Mouse (Mus musculus) frontal cortex, adult (tissue): Measurements from ENCODE around the gene Tmem198b.
"Not testable (repeated sequence)": the region's sequence is repeated elsewhere in the genome, so short reads cannot be mapped to it uniquely, and the experiment has no call there.

Experiments
- ATAC-seq: cut with Nextera tagmentation; 2 replicates; pipeline ENCODE4 v1.9.2; 2017; ENCODE audit warnings: mild to moderate bottlenecking, moderate library complexity, mixed read lengths; ENCODE audit not compliant: low TSS enrichment

Gene Tmem198b

GRCm38 (mm10) chr10:128804271-128805091 lies at the start of gene Tmem198b:
Gene Tmem198b (minus strand): TSS chr10:128804370.
- ATAC-seq: peak; percentile 46

- ATAC-seq: no peak
Measured at GRCm38 (mm10) chr10:128850339-128850738, 46.2 kb upstream of the Tmem198b start.

- ATAC-seq: no peak
Measured at GRCm38 (mm10) chr10:128848426-128848825, 44.3 kb upstream of the Tmem198b start.

- no peak for ATAC-seq
Measured at GRCm38 (mm10) chr10:128846664-128847063, 42.5 kb upstream of the Tmem198b start.

- no peak; the same call in 1 of the 2 replicates for ATAC-seq
Measured at GRCm38 (mm10) chr10:128845516-128845915, 41.3 kb upstream of the Tmem198b start.

- no peak for ATAC-seq
Measured at GRCm38 (mm10) chr10:128843260-128843659, 39.1 kb upstream of the Tmem198b start.

- no peak for ATAC-seq
Measured at GRCm38 (mm10) chr10:128840612-128841011, 36.4 kb upstream of the Tmem198b start.

- no peak for ATAC-seq
Measured at GRCm38 (mm10) chr10:128839434-128839833, 35.3 kb upstream of the Tmem198b start.

- no peak for ATAC-seq
Measured at GRCm38 (mm10) chr10:128837400-128837799, 33.2 kb upstream of the Tmem198b start.

- no peak for ATAC-seq
Measured at GRCm38 (mm10) chr10:128823821-128824220, 19.7 kb upstream of the Tmem198b start.

GRCm38 (mm10) chr10:128823087-128823486 lies 18.9 kb upstream of the Tmem198b start:
- not testable (repeated sequence) for ATAC-seq

- no peak for ATAC-seq
Measured at GRCm38 (mm10) chr10:128822135-128822534, 18.0 kb upstream of the Tmem198b start.

GRCm38 (mm10) chr10:128821358-128822056 lies 17.3 kb upstream of the Tmem198b start, which contains the start of gene Ormdl2:
Gene Ormdl2 (minus strand): TSS chr10:128821645.
- peak; percentile 99 for ATAC-seq

GRCm38 (mm10) chr10:128820217-128820616 lies 16.0 kb upstream of the Tmem198b start:
- ATAC-seq: no peak

- no peak for ATAC-seq
Measured at GRCm38 (mm10) chr10:128817033-128817432, 12.9 kb upstream of the Tmem198b start, which contains the start of gene Sarnp. Gene Sarnp (plus strand): TSS chr10:128817333.

GRCm38 (mm10) chr10:128807018-128807417 lies 2.8 kb upstream of the Tmem198b start:
- no peak for ATAC-seq

- ATAC-seq: no peak
Measured at GRCm38 (mm10) chr10:128806086-128806485, 1.9 kb upstream of the Tmem198b start.

- ATAC-seq: peak; percentile 80
Measured at GRCm38 (mm10) chr10:128805092-128806000, 1.2 kb upstream of the Tmem198b start.

GRCm38 (mm10) chr10:128803771-128804270 lies 349 bp downstream of the Tmem198b start, which contains the start of gene Dnajc14:
Gene Dnajc14 (plus strand): TSS chr10:128804062.
- peak; percentile 48 for ATAC-seq

GRCm38 (mm10) chr10:128803361-128803760 lies 809 bp downstream of the Tmem198b start:
- ATAC-seq: no peak

GRCm38 (mm10) chr10:128802956-128803355 lies 1.2 kb downstream of the Tmem198b start:
- no peak for ATAC-seq
